Mouse (Mus musculus) erythroblast, embryonic 14.5 days (primary cell): ENCODE measurements around the gene Zfp14. TPM values are rescaled to one million over a fixed set of nuclear protein-coding genes. Genes with fewer than 3 reads are reported as not detected.

ENCODE experiments used
- H3K27me3 ChIP-seq: 2 replicates; pipeline ENCODE4 v1.6.1; 2012; ENCODE audit warnings: inconsistent platforms; ENCODE audit not compliant: control insufficient read depth
- H3K36me3 ChIP-seq: 2 replicates; pipeline ENCODE4 v1.6.1; 2012; ENCODE audit warnings: mild to moderate bottlenecking, inconsistent platforms; ENCODE audit not compliant: control insufficient read depth
- H3K4me1 ChIP-seq: 2 replicates; pipeline ENCODE4 v1.6.1; 2012; ENCODE audit warnings: inconsistent platforms; ENCODE audit not compliant: control insufficient read depth
- H3K4me3 ChIP-seq: replicated peaks from 2 replicates; pipeline ENCODE3; 2012; ENCODE audit warnings: moderate library complexity, mild to moderate bottlenecking, inconsistent platforms
- H3K9me3 ChIP-seq: 2 replicates; pipeline ENCODE4 v1.6.1; 2012; ENCODE audit warnings: low read length, inconsistent platforms, mixed read lengths; ENCODE audit not compliant: control insufficient read depth
- GATA1 ChIP-seq: IDR thresholded peaks from 2 replicates; pipeline ENCODE4 v1.6.1; 2012; ENCODE audit warnings: low read length, inconsistent platforms, mixed read lengths
- TAL1 ChIP-seq: IDR thresholded peaks from 3 replicates; pipeline ENCODE4 v1.6.1; 2012; ENCODE audit warnings: low read length, inconsistent platforms, mixed read lengths
- polyA plus RNA-seq: library from polyadenylated mRNA; stranded (reverse); fragments of >175 nt; gene quantifications from 2 replicates; pipeline ENCODE4 v1.2.3, GENCODE M21; 2012

The Zfp14 gene
- polyA plus RNA-seq, 1 experiment = not detected

DNA sequence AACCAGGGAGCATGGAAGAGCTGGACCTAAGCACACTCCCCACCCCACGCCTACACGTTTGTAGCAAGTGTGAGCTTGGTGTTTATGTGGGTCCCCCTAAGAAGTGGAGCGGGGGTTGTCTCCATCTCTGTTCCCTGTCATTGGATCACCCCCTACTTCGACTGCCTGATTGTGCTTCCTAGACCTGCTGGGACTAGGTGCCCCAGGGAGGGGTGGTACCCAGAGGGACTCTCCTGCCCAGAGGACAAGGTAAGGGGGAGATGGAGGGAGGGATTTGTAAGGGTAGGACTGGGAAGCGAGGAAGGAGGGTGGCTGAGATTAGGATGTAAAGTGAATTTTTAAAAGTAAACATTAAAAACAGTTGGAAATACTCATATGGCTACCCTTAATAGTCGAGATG lies 38.2 kb upstream of the Zfp14 start:
- no peak for TF ChIP-seq GATA1
- no peak for TF ChIP-seq TAL1
- H3K9me3 ChIP-seq = no peaks in the 10 kb centered on the region
- peak overlapping the region; percentile 75 for H3K4me3 ChIP-seq
- peaks cover 37% of the 10 kb centered on the region for H3K4me1 ChIP-seq
- H3K36me3 ChIP-seq = peaks cover 7% of the 10 kb centered on the region
- no peaks in the 10 kb centered on the region for H3K27me3 ChIP-seq

DNA sequence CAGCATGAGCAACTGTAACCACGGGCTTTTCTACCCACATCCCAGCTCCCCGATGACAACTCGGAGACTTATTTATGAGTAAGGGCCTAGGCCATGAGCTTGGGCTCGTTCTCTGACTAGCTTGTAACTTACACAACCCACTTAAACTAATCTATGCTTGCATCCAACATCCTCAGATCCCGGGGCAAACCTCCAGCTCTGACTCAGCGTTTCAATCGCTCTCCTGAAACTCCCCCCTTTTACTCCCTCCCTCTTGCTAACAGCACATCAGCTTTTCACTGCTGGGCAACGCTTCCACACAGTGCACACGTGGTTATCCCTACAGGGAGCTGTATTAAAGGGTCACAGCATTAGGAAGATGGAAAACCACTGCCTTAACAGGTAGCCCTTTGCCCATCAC lies 35.3 kb upstream of the Zfp14 start:
- H3K36me3 ChIP-seq = peaks cover 7% of the 10 kb centered on the region
- TF ChIP-seq GATA1 (no peak), TAL1 (no peak)
- no peak overlapping the region for H3K4me3 ChIP-seq
- H3K4me1 ChIP-seq = peaks cover 26% of the 10 kb centered on the region
- no peaks in the 10 kb centered on the region for H3K27me3 ChIP-seq
- H3K9me3 ChIP-seq = no peaks in the 10 kb centered on the region

DNA sequence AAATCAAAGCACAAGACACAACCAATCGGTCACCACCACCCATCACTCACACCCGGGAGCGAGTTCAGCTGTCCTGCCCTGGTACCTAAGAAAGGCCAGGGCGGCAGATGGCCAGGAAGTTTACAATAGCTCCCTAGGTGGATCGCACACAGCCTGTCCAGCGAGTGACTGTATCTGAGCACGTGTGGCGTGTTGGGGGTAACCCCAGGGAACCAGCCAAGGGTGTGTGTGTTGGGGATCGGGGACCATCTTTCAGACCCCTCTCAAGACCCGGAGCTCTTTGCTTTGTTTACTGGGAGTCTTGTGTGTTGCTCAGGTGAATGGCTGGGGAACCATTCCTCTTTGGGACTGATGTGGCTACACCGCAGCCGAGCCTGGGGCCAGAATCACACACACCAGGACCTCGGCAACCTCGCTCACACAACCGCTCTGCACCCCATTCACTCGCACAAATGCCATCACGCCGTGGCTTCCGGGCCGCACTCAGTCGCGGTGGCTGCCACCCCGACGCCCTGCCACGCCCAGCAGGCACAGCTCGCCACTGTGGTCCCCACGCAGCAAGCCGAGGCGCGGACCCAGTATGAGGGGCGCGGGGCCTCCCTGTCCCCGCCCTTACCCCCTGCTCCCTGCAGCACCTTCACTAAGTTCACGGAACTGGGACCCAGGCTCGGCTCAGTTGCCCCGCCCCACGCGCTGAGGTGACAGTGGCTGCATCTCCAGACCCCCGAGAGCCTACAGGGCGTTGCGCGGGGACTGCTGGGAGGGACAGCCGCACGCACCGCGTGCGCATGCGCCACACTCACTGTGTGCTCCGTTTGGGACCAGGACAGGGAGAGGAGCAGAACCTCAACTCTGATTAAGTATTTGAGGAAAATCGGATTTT lies 21.2 kb upstream of the Zfp14 start, which contains the start of gene Zfp82:
Zfp82 (minus strand) TSS at position 755 of the 883 bp plus-strand sequence.
- H3K4me1 ChIP-seq = peaks cover 17% of the 10 kb centered on the region
- peak within 1 kb of the TSS; percentile 86 for H3K4me3 ChIP-seq
- no peaks in the 10 kb centered on the region for H3K9me3 ChIP-seq
- H3K27me3 ChIP-seq = no peaks in the 10 kb centered on the region
- TF ChIP-seq GATA1 = no peak
- TF ChIP-seq TAL1 = no peak
- no peaks in the 10 kb centered on the region for H3K36me3 ChIP-seq

DNA sequence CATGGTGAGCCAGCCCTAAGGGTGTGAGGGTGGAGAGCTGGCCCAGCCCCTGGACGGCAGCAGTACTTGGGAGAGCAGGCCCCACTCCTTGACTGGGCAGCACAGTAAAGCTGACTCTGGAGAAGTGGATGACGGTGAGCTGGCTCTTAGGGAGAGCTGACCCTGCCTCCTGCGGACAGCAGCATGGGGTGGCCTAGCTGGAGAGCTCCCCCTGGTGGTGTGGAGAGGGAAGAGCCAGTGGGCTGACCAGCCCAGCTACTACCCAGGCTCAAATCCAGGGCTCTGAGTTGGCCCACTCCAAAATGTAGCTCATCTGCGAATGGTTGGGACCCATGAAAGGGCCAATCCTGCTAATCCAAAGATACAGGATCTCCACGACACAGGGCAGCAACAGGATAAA lies 13.4 kb upstream of the Zfp14 start:
- no peak for TF ChIP-seq TAL1
- no peak for TF ChIP-seq GATA1
- no peaks in the 10 kb centered on the region for H3K27me3 ChIP-seq
- no peaks in the 10 kb centered on the region for H3K9me3 ChIP-seq
- H3K36me3 ChIP-seq = peaks cover 15% of the 10 kb centered on the region
- no peak overlapping the region for H3K4me3 ChIP-seq
- no peaks in the 10 kb centered on the region for H3K4me1 ChIP-seq

DNA sequence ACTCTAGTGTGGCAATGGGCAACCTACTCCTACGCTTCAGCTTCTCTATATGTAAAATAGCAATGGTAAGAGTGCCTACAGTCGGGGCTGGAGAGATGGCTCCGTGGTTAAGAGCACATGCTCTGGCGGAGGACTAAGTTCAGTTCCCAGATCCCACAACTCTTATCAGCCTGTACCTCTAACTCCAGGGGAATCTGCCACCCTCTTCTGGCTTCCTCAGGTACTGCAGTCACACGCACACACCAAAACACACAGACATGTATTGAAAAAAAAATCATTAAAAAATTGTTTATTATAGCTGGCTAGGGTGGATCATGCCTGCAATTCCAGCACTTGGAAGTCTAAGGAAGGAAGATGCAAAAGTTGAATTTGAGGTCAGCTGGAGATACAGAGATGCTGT lies 11.3 kb upstream of the Zfp14 start:
- no peak for TF ChIP-seq TAL1
- no peak for TF ChIP-seq GATA1
- Histone ChIP-seq H3K27me3 (no peaks in the 10 kb centered on the region), H3K9me3 (no peaks in the 10 kb centered on the region), H3K4me3 (no peak overlapping the region), H3K4me1 (no peaks in the 10 kb centered on the region), H3K36me3 (peaks cover 15% of the 10 kb centered on the region)

DNA sequence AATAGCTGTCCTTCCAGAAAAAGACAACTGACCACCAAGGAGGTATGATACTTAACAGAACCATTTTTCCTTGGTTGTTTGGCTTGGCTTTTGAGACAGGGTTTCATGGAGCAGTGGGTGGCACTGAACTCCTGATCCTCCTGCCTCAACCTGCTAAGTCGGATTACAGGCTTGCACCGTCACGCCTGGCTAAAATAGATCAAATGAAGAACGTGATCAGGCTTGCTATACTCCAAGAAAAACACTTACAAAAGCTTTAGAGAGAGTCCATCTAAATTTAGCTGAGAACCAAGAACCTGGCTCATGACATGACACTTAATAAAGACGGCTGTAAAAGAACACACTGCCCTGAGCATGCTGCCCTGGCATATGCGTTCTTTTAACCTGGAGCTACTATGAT lies 9.2 kb upstream of the Zfp14 start:
- H3K4me1 ChIP-seq = no peaks in the 10 kb centered on the region
- no peaks in the 10 kb centered on the region for H3K27me3 ChIP-seq
- no peaks in the 10 kb centered on the region for H3K9me3 ChIP-seq
- no peak for TF ChIP-seq TAL1
- TF ChIP-seq GATA1 = no peak
- H3K36me3 ChIP-seq = peaks cover 24% of the 10 kb centered on the region
- no peak overlapping the region for H3K4me3 ChIP-seq

DNA sequence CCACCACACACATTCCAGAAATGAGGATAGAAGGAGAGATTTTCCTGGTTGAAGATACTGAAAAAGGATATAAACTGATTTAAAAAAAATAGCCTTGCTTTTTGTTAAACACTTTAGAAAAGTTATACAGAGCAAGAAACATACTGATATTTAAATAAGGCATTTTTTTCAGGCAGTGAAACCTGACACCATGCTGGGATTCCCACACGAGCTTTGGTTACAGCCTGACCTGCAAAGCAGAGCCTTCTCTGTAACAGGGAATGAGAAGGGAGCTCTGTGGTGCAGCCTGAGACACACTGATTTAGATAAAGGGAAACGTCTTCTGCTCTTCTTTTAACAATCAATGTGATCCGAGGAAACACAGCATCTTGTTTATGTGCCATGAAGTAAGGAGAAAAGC lies 2.4 kb upstream of the Zfp14 start:
- peaks cover 13% of the 10 kb centered on the region for H3K4me1 ChIP-seq
- H3K4me3 ChIP-seq = no peak overlapping the region
- H3K27me3 ChIP-seq = no peaks in the 10 kb centered on the region
- peaks cover 12% of the 10 kb centered on the region for H3K36me3 ChIP-seq
- no peaks in the 10 kb centered on the region for H3K9me3 ChIP-seq
- TF ChIP-seq TAL1 (no peak), GATA1 (no peak)

DNA sequence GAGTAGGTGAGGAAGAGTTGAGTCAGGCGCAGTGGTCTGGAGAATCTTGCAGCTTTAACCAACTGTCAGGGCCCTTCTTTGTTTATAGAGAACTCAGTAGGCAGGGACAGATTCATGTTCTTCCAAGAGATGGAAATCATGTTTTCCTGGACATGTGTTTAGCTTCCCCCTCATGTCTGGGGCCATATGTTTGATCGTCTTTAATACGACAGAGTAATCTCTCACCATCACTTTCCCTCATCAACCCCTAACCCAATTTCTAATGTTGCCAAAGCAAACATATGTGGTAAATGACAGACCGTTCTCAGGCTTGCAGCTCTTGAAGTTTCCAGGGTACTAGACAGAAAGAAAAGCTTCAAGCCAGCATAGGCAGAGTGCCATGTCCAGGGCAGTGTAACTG lies 3.1 kb downstream of the Zfp14 start:
- TF ChIP-seq TAL1 = no peak
- TF ChIP-seq GATA1 = no peak
- Histone ChIP-seq H3K4me3 (no peak overlapping the region), H3K27me3 (no peaks in the 10 kb centered on the region), H3K4me1 (peaks cover 13% of the 10 kb centered on the region), H3K9me3 (no peaks in the 10 kb centered on the region), H3K36me3 (no peaks in the 10 kb centered on the region)

DNA sequence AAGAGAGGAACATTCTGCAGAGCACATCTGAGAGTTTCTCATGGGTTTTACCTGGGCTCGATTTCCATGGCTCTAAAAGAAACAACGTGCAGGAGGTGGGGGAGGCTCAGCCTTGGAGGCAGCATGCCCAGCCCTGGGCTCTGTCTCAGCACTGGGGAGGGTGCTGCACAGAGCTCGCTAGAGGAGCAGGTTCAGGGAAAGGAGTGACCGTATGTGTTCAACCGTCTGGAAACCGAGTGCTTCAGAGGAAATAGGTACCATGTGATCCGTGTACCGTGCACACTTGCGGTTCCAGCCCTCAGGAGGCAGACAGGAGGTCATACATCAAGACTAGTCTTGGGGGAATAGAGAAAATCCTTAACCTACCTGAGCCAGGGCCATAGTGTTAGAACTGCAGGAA lies 6.8 kb downstream of the Zfp14 start:
- Histone ChIP-seq H3K4me1 (no peaks in the 10 kb centered on the region), H3K36me3 (no peaks in the 10 kb centered on the region), H3K9me3 (no peaks in the 10 kb centered on the region), H3K4me3 (no peak overlapping the region), H3K27me3 (no peaks in the 10 kb centered on the region)
- TF ChIP-seq TAL1 = no peak
- no peak for TF ChIP-seq GATA1
